Mouse (Mus musculus) midbrain, embryonic 12.5 days (tissue): ENCODE results near the gene Tmem109. TPM values are rescaled to one million over a fixed set of nuclear protein-coding genes. Genes with fewer than 3 reads are reported as not detected.
A peak's percentile ranks its signal among the peaks of the same experiment; 100 is the strongest.

Experiments used
- ATAC-seq: fragments of 200-750 bp; cut with Nextera tagmentation; 2 replicates; pipeline ENCODE4 v1.8.0; 2017; ENCODE audit warnings: low read depth, moderate TSS enrichment, moderate library complexity; ENCODE audit not compliant: low FRiP score
- H3K27ac ChIP-seq: fragments of 300-500 bp; sonication (generic); replicated peaks from 2 replicates; pipeline ENCODE4 v1.5.1; 2016; ENCODE audit warnings: mild to moderate bottlenecking
- H3K27me3 ChIP-seq: fragments of 300-500 bp; sonication (generic); 2 replicates; pipeline ENCODE4 v1.6.1; 2016; ENCODE audit warnings: mild to moderate bottlenecking
- H3K36me3 ChIP-seq: fragments of 300-500 bp; sonication (generic); 2 replicates; pipeline ENCODE4 v1.6.1; 2016
- H3K4me1 ChIP-seq: fragments of 300-500 bp; sonication (generic); 2 replicates; pipeline ENCODE4 v1.6.1; 2016
- H3K4me2 ChIP-seq: fragments of 300-500 bp; sonication (generic); replicated peaks from 2 replicates; pipeline ENCODE4 v1.6.1; 2016; ENCODE audit warnings: mild to moderate bottlenecking, moderate library complexity
- H3K4me3 ChIP-seq: fragments of 300-500 bp; sonication (generic); 2 replicates; pipeline ENCODE4 v1.5.1; 2016; ENCODE audit warnings: mild to moderate bottlenecking
- H3K9ac ChIP-seq: fragments of 300-500 bp; sonication (generic); replicated peaks from 2 replicates; pipeline ENCODE4 v1.6.1; 2016; ENCODE audit warnings: mild to moderate bottlenecking, moderate library complexity
- H3K9me3 ChIP-seq: fragments of 300-500 bp; sonication (generic); 2 replicates; pipeline ENCODE4 v1.6.1; 2016; ENCODE audit warnings: mild to moderate bottlenecking
- WGBS: fragments of 180-500 bp; shearing (Covaris S2); methylation state at CpG from one replicate; pipeline ENCODE4 v1.1.7; 2016; 5-methylcytosine and 5-hydroxymethylcytosine counted together
- polyA plus RNA-seq: library from polyadenylated mRNA; unstranded; fragments of >200 nt; fragmentation: Nextera tagmentation; extraction: Ambion mirVana; gene quantifications from 2 replicates; pipeline ENCODE4 v1.2.1, GENCODE M21; 2016

Gene Tmem109
- polyA plus RNA-seq, 1 experiment from 2014 or later: 40.3 TPM

DNA sequence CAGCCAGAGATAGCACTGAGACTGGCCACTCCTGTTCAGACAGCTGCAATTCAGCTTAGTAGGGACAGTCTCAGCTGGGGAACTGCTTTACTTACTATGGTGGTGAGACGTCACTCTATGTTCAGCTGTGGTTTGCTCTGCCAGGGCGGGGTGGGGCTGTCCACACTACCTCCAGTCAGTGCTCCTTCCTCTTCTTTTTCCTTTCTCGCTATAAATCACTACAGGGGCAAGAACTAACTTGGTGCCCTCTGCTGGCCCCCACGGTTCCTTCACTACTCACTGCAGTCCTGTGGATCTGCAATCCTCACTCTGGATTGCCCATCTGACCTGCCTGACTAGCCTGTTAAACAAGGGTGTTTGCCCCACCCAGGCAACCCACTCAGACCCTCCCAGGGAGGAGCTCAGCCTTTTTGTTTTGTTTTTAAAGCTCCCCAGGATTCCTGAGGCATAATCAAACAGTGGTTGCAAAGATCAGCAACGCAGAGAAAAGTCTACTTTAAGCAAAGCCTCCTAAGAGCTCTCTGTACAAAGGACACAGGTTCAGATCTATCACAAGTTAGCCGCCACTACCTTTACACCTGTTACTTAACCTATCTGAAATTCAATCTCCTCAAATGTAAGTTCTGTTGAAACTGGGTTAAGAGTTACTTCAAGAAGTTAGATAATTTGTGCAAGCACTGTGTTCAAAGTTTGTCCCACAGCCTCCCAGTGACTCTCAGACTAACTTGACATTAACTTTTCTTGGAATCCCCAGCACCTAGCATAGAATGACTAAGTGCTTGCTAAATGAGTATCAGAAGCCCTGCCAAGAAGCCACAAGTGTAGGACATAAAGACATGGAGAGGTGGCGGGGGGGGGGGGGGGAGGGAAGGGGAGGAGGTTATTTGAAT, 1.5 kb downstream of the Tmem109 start:
- peak overlapping the region; percentile 53 for H3K4me3 ChIP-seq
- ATAC-seq: no peak; the same call in 1 of the 2 replicates
- H3K9me3 ChIP-seq: 0 out of 2 replicates have a peak, but pooled peaks cover 4% of the 10 kb centered on the region
- peak overlapping the region; percentile 96 for H3K27ac ChIP-seq
- WGBS: 50% methylated on average over 6 of the region's 7 CpGs
- no peaks in the 10 kb centered on the region for H3K36me3 ChIP-seq
- H3K9ac ChIP-seq: peak overlapping the region; percentile 66
- peaks cover 20% of the 10 kb centered on the region for H3K4me1 ChIP-seq
- H3K4me2 ChIP-seq: peak overlapping the region; percentile 86
- H3K27me3 ChIP-seq: no peaks in the 10 kb centered on the region

DNA sequence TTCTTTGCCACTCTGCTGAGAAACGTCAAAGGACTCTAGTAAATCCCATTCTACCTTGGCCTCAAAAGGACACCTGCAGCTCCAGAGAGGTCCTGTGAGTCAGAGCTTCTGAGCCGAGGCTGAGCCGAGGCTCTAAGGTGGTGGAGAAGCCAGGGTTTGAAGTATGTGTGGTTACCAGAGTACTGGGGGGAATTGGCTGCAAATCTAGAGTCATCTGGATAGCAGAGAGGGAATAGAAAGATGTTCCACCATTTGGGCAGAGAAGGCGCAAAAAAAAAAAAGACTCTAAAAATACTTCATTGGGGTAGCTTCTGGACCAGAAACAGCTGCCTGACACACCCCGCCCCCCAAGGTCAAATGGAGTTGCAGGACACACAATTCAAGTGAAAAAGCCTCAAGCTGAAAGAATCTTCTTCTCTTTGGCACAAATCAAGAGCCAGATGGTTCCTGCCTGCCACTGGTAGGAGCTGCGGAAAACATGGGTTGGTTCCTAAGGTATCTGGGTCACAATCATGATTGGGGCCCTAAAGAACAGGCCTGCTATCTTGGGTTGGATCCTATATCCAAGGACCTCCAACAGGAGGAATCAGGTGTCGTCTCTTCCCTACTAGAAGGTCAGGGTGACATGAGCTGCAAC, 3.5 kb downstream of the Tmem109 start:
- H3K27me3 ChIP-seq: no peaks in the 10 kb centered on the region
- peaks cover 11% of the 10 kb centered on the region for H3K36me3 ChIP-seq
- H3K4me2 ChIP-seq: no peak overlapping the region
- no peak overlapping the region for H3K9ac ChIP-seq
- H3K9me3 ChIP-seq: no peaks in the 10 kb centered on the region
- no peak for ATAC-seq
- no peak overlapping the region for H3K27ac ChIP-seq
- H3K4me1 ChIP-seq: peaks cover 20% of the 10 kb centered on the region
- H3K4me3 ChIP-seq: no peak overlapping the region
- 93% methylated on average over 7 of the region's 7 CpGs for WGBS

DNA sequence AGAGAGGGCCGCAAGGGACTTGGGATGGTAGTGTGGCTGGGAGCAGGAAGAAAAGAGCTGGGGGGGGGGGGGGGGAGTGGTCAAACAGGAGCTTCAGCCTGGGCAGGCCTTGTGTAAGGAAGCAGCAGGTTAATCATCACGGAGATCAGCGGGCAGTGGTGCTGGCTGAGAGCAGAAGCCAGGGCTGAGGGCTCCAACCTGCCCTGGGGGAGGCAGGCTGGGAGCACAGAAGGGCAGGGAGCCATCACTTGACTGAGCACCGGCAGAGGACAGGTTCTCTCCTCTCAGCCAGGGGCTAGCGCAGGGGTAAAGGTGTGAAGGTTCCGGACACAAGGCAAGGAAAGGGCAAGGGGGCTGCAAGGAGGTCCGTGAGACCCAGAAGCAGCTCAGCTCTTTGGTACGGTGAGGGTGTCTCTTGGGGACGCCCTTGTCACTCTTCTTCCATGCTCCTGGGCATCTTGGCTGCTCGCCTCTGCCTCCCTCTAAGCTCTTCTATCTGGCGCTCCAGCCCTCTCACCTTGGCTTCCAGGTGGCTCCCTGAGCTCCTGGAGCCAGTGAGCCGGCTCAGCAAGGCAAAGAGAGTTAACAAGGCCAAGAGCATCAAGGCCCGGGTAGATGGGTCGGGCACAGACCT, 10.4 kb downstream of the Tmem109 start:
- Histone ChIP-seq H3K9ac (0 out of 2 replicates have a peak overlapping the region, but pooled peaks have one; percentile 0), H3K9me3 (no peaks in the 10 kb centered on the region), H3K4me3 (no peak overlapping the region), H3K36me3 (peaks cover 44% of the 10 kb centered on the region), H3K4me2 (no peak overlapping the region), H3K4me1 (peaks cover 29% of the 10 kb centered on the region), H3K27ac (no peak overlapping the region), H3K27me3 (no peaks in the 10 kb centered on the region)
- ATAC-seq: no peak
- 78% methylated on average over 14 of the region's 14 CpGs for WGBS

DNA sequence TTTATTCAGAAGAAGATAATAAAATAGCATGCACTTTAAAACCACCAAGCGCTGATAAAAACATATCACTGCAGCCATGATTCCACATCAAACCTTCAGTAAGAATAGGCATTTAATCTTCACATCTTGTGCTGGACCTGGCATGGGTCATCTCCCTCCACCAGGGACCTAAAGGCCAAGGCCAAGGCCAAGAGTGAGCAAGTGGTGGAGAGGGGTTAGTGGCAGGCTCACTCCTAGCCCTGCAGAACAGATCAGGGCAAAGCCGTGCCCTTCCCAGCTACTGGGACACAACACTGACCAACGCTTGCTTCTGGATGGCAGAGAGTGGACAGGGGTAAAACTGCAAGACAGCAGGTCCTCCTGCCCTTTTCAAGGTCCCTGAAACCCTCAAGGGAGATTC, 11.1 kb downstream of the Tmem109 start:
- Histone ChIP-seq H3K27me3 (no peaks in the 10 kb centered on the region), H3K9ac (0 out of 2 replicates have a peak overlapping the region, but pooled peaks have one; percentile 0), H3K9me3 (no peaks in the 10 kb centered on the region), H3K4me1 (peaks cover 29% of the 10 kb centered on the region), H3K4me3 (no peak overlapping the region), H3K4me2 (no peak overlapping the region), H3K36me3 (peaks cover 52% of the 10 kb centered on the region), H3K27ac (no peak overlapping the region)
- no peak for ATAC-seq
- WGBS: 94% methylated on average over 3 of the region's 3 CpGs

DNA sequence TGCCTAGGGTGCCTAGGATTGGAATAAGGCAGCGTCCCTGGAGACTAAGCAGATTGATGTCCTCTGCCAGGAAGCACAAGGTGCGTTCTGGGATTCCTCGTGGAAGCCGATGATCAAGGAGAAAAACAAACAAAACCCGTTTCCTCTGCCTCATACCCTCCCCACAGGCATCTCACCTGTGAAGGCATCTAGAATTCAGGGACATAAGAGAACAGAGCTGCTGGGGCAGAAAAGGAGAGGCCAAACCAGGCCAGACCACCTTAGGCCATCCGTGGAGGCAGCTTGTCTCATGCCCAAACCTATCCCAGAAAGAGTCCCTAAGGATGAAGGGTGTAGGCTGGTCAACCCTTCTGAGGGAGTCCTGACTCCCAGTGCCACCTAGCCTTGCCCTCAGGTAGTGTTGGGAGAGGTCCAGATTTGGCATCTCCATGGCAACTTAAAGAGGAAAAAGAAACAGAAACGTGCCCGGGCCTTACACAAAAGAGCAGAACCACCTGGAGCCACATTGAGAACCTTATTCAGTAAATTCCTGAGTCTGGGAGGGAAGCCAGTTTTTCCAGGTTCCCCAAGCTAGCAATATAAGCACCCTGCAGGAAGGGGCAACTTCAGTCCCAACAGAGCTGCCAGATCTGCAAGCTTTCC, 11.8 kb downstream of the Tmem109 start, which contains the start of gene Tmem132a:
TSS of gene Tmem132a (minus strand) at position 55 of the 642 bp plus-strand sequence.
- Histone ChIP-seq H3K4me3 (peak within 1 kb of the TSS; percentile 86), H3K9ac (peak within 1 kb of the TSS; percentile 92), H3K4me1 (peaks cover 29% of the 10 kb centered on the region), H3K9me3 (no peaks in the 10 kb centered on the region), H3K36me3 (peaks cover 58% of the 10 kb centered on the region), H3K4me2 (peak within 1 kb of the TSS; percentile 91), H3K27ac (peak within 1 kb of the TSS; percentile 90), H3K27me3 (no peaks in the 10 kb centered on the region)
- no peak; the same call in 1 of the 2 replicates for ATAC-seq
- WGBS: 2% methylated on average over 8 of the region's 8 CpGs

DNA sequence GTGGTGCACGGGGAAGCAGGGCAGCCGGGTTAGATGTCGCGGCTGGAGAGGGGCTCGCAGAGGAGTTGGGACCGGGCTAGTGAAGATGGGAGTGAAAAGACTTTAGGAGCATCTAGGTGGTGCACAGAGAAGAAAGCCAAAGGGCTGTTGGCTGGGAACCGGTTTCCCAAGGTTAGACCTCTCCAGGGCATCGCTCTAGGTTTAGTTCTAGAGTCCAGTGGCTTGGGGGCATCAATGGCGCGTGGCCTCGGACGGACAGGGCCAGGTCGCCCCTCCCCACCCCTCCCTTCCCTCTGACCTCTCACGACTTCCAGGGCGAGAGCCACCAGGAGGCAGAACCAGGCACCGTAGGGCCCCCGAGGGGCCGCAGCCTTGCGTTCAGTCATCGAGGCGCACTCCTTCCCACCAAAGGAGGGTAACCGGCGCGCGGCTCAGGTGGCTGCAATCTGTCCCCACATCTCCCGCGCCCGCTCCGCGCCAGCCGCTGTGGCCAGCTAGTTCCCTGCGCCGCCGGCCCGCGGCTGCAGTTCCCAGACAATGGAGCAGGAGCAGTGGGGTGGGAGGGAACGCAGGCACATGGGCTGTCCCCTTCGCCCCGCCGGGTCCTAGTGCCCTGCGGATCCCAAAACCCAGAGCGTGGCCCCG, 12.4 kb downstream of the Tmem109 start:
- H3K9ac ChIP-seq: peak overlapping the region; percentile 92
- peak overlapping the region; percentile 91 for H3K4me2 ChIP-seq
- no peaks in the 10 kb centered on the region for H3K27me3 ChIP-seq
- H3K4me3 ChIP-seq: peak overlapping the region; percentile 86
- peak overlapping the region; percentile 90 for H3K27ac ChIP-seq
- H3K4me1 ChIP-seq: peaks cover 29% of the 10 kb centered on the region
- H3K9me3 ChIP-seq: no peaks in the 10 kb centered on the region
- WGBS: under 1% methylated on average over 39 of the region's 43 CpGs
- H3K36me3 ChIP-seq: peaks cover 64% of the 10 kb centered on the region
- peak; percentile 96 for ATAC-seq

DNA sequence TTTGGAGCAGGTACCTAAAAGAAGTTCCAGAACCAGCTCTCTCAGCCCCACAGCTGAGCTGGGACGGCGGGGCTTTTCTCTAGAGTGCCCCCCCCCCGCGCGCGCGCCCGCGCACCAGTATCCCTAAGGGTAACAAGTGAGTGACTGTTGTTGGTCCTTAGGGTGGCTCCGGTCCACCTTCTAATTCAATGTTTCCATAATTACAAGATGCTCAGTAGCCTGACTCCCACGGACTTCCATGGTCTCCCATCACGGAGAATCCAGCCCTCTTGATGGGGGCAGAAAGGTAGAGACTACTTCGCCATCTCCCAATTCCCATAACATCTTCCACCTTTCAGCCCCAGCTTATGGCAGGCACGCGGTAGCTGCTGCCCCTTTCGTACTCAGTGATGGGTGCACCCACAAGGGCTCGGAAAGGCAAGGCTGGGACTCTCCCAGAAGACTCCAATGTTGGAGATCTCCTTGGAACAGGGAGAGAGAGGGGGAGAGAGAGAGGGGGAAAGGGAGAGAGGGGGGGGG, 13.1 kb downstream of the Tmem109 start:
- Histone ChIP-seq H3K4me1 (peaks cover 29% of the 10 kb centered on the region), H3K9ac (peak overlapping the region; percentile 92), H3K27me3 (no peaks in the 10 kb centered on the region), H3K27ac (peak overlapping the region; percentile 90), H3K36me3 (peaks cover 64% of the 10 kb centered on the region), H3K9me3 (no peaks in the 10 kb centered on the region), H3K4me3 (peak overlapping the region; percentile 86), H3K4me2 (peak overlapping the region; percentile 91)
- peak; percentile 38 for ATAC-seq
- WGBS: under 1% methylated on average over 17 of the region's 17 CpGs

DNA sequence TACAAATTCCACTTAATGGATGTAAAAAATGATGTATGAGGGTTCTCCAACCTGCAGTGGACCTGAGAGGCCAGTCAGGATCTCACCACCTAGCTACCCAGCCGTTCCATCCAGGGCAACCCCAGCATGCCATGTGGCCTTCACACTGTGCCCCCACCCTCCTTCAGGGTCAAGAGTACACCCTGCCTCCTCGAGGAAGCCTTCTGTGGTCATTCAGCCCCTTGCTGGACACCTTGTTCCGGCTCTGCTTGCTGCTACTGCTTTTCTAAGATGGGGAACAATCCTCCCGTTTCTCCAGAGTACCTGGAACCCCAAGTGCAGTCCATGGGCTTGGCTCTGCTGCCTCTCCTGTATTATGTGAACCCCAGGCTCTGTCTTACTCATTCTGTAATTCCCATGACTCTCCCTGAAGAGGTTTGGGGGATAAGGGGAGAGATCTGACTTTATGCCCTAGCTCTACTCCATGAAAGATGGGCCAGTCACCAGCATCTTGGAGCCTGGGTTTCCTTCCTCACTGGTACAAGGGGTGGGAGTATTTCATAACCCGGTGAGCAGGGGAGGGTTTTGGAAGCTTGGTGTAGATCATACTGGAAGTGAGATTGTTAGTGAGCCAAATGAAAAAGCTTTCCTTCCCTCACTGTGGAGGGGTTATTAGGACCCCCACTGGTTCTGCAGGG, 13.7 kb downstream of the Tmem109 start:
- peak overlapping the region; percentile 92 for H3K9ac ChIP-seq
- H3K4me3 ChIP-seq: peak overlapping the region; percentile 86
- peak overlapping the region; percentile 90; the same call in 1 of the 2 replicates for H3K27ac ChIP-seq
- peaks cover 29% of the 10 kb centered on the region for H3K4me1 ChIP-seq
- peaks cover 64% of the 10 kb centered on the region for H3K36me3 ChIP-seq
- H3K4me2 ChIP-seq: peak overlapping the region; percentile 91
- no peak for ATAC-seq
- no peaks in the 10 kb centered on the region for H3K27me3 ChIP-seq
- H3K9me3 ChIP-seq: no peaks in the 10 kb centered on the region
- WGBS: 38% methylated on average over 5 of the region's 5 CpGs

DNA sequence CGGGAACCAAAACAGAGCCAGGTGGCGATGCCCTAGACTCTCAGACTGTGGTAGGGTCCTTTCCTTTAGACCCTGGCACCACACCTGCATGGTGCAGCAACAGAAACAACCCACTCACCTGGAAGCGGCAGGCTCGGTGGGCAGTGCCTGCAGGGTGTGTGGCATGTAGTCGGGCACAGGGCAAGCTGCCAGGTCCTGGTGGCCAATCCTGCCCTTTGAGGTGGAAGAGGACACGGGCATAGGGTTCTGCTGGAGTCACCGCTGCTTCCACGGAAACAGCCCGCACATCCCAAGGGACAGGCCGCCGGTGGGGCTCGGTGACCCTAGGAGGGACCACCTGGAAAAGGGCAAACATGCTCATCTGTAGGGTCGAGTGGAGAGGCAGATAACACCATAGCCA, 15.4 kb downstream of the Tmem109 start:
- H3K36me3 ChIP-seq: peaks cover 64% of the 10 kb centered on the region
- ATAC-seq: no peak
- 93% methylated on average over 13 of the region's 13 CpGs for WGBS

DNA sequence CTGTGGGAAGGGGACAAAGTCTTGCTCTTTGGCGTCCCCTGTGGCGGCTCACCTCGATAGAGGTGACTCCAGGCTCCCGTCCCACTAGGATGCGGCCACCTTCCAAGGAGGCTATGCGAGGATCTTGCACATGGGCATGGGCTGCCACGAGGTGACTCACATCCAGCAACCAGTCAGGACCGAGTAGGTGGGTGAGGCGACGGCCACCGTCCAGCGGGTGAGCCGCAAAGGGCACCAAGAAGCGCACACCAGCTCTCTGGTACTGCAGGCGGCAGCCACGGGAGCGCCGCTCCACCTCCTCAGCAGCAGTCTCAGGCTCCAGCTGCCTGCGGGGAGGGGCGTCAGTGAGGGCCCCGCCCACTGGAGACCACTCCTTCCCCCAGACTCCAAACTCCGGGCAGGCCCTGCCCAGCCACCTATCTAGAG, 21.7 kb downstream of the Tmem109 start:
- Histone ChIP-seq H3K9me3 (no peaks in the 10 kb centered on the region), H3K36me3 (peaks cover 88% of the 10 kb centered on the region), H3K4me2 (no peak overlapping the region), H3K4me3 (no peak overlapping the region), H3K4me1 (no peaks in the 10 kb centered on the region), H3K27me3 (no peaks in the 10 kb centered on the region), H3K27ac (no peak overlapping the region), H3K9ac (no peak overlapping the region)
- WGBS: 46% methylated on average over 22 of the region's 22 CpGs
- 0 out of 2 replicates have a peak, but pooled peaks have one; percentile 4 for ATAC-seq

More for the DNA sequence above, 15.4 kb downstream of the Tmem109 start:
- Histone ChIP-seq H3K4me1 (peaks cover 29% of the 10 kb centered on the region), H3K4me2 (no peak overlapping the region), H3K9ac (no peak overlapping the region), H3K4me3 (no peak overlapping the region), H3K9me3 (no peaks in the 10 kb centered on the region), H3K27ac (no peak overlapping the region), H3K27me3 (no peaks in the 10 kb centered on the region)
